Mouse (Mus musculus): ENCODE results near the gene Dlgap3.

Gene Dlgap3

DNA sequence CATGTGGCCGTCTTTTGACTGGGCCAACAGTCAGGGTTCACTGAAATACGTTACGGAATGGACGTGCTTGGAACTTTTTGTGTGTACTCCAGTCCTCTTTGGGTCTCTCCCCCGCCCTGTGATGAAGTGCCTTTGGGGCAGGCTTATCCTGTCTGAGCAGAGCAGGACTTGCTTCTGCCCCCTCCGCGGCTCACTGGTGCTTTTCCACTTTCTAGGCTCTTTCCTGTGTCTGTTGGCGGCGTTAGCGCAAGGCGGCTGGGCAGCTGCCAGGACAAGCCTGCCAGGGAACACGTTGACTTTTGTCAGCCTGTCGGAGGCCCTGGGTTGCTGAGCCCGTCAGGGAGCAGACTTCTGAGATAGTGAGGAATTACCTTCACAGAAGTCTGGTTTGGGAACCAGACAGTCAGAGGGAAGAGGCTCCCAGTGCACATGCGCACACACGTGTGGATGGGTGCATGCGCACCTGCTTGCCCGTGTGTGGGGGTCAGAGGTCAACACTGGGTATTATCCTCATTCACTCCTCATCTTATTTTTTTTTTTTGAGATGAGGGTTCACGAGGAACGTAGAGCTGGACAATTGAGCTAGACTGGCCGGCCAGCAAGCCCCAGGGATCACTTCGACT, 83.1 kb downstream of the Dlgap3 start:
- in situ Hi-C loops (cut with MboI, MseI) = loop anchor here in 1 of 2 experiments (5.0 kb wide), 1 partner anchor 190 kb away; the partner anchor contains the start of gene Zmym1

GRCm38 (mm10) chr4:127256739-127257138, 87.7 kb downstream of the Dlgap3 start:
- in situ Hi-C loops (cut with MboI, MseI) = loop anchor here in 1 of 2 experiments (5.0 kb wide), 1 partner anchor 56 kb away; the partner anchor contains the start of gene Gja4

GRCm38 (mm10) chr4:127258186-127258897, 89.3 kb downstream of the Dlgap3 start:
- in situ Hi-C loops (cut with MboI, MseI) = loop anchor here in 1 of 2 experiments (5.0 kb wide), 1 partner anchor 54 kb away; the partner anchor contains the start of gene Gja4

DNA sequence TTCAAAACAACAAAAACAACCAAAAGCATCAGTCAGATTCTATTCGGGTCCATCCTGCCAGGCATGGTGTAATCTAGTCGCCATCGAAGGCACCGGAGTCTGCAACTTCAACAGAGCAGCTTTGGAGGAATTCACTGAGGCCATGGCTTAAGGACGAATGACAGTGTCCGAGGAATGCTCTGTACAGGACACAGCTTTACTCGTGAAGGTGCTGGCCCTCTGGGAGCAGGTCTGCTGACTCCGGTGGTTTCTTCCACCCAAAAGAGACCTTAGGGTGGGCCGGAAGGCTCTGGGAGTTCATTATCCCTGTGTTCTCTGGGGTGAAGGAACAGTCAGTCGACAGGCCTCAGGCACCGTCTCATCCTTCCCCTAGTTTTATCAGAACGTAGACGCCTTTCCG, 92.6 kb downstream of the Dlgap3 start:
- in situ Hi-C loops (cut with MboI, MseI) = no loop called here

- in situ Hi-C loops (cut with MboI, MseI) = no loop called here
These were observed 94.6 kb downstream of the Dlgap3 start for GRCm38 (mm10) chr4:127263438-127264182.

DNA sequence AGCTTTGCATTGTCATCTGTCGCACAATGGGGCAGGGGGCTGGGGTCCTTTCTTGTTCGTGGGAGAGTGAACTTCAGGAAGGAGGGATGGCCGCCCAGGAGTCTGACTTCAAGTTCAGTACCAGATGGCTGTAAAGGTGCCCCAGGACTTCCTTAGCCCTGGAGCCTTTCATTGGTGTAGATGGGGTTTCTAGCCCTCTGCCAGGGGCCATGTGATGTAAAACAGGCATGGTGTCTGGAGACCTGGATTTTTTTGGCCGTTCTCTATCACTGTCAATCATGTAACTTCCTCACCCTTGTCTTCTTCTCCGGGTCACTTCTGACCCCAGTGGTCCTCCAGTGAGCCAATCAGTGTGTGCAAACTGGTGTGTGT, 95.2 kb downstream of the Dlgap3 start:
- in situ Hi-C loops (cut with MboI, MseI) = no loop called here

GRCm38 (mm10) chr4:127278451-127279001, 109.5 kb downstream of the Dlgap3 start:
- in situ Hi-C loops (cut with MboI, MseI) = no loop called here

DNA sequence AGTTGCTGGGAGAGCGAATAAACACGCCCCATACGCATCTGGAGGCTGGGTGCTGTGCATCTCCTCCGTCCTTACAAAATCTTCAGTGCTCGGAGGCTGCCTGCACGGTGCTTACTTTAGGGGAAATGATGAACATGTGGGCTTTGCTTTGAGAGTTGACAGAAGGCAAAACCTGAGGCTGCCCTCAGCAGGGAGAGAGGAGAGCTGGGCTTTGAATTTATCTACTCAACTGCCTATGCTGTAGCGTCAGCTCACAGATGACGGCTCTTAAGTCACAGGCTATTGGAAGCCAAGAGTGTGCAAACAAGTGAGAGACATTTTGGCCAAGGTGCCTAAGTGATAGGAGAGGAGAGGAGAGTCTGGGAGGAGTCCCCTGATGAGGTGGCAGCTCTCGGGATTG, 110.2 kb downstream of the Dlgap3 start:
- in situ Hi-C loops (cut with MboI, MseI) = no loop called here

Data from T-helper 17 cell (primary cell).